28 mouse cellular contexts compared by ENCODE assay signal in genomic region chr13:90777952-90778298, GRCm38 (mm10).
DNase-seq lines count a peak whose midpoint lies in the region; ATAC-seq lines count a peak whose summit lies in the region.
"Had no signal": no experiment of that assay in that cellular context is flagged by ENCODE, and none has a peak within 500 bp of the region (broad histone marks: within the 10 kb centered on the region; RNA-seq: fewer than 3 reads in every experiment).

No protein-coding gene starts in this region.

- no peak overlapping the region for H3K9ac ChIP-seq in hindbrain, embryonic 14.5 days
- H3K9ac ChIP-seq in midbrain, embryonic 15.5 days = no peak overlapping the region
- H3K9ac ChIP-seq: embryonic facial prominence, embryonic 13.5 days; heart, embryonic 15.5 days; limb, embryonic 13.5 days; liver, embryonic 12.5 days; stomach, embryonic 15.5 days had no signal

- DNase-seq in hindbrain, embryonic 14.5 days (ENCODE audit: low spot score) = peak; percentile 46
- no peak for DNase-seq in hindbrain, embryonic 10.5 days (ENCODE audit: low spot score)
- DNase-seq in right cerebral cortex, postnatal 10 days (ENCODE audit: low spot score in 2 of 2) = peak; percentile 36 to 42
- DNase-seq in right cerebral cortex, postnatal 36 days (ENCODE audit: low spot score in 2 of 2) = no peak
- DNase-seq in heart, postnatal 36 days = no peak
- DNase-seq in cerebellum, adult 9-10 months = no peak
- DNase-seq: adrenal gland, adult 2 months; B cell, adult 2 months; cerebellum, adult 18-20 months; cerebellum, postnatal 36 days; embryo, embryonic 11 days; gastrocnemius, adult 2 months; heart, postnatal 4 days; kidney, postnatal 25 days; layer of hippocampus, postnatal 36 days; lung, adult 2 months; lung, postnatal 14 days; thymus, postnatal 36 days had no signal

- intact Hi-C loops in heart, postnatal 36 days (cut with DNase I) = no loop called here

- H3K9me3 ChIP-seq in hindbrain, embryonic 14.5 days (ENCODE audit: control insufficient read depth, low read length) = no peaks in the 10 kb centered on the region
- H3K9me3 ChIP-seq in hindbrain, embryonic 10.5 days = no peaks in the 10 kb centered on the region
- H3K9me3 ChIP-seq in midbrain, embryonic 15.5 days = no peaks in the 10 kb centered on the region
- H3K9me3 ChIP-seq: G1E; heart, embryonic 15.5 days; limb, embryonic 13.5 days; liver, embryonic 12.5 days; stomach, embryonic 15.5 days had no signal

- no peaks in the 10 kb centered on the region for H3K36me3 ChIP-seq in hindbrain, embryonic 14.5 days (replicated peaks; ENCODE audit: control insufficient read depth, insufficient read depth)
- H3K36me3 ChIP-seq in hindbrain, embryonic 10.5 days = no peaks in the 10 kb centered on the region
- H3K36me3 ChIP-seq in midbrain, embryonic 15.5 days (replicated peaks) = no peaks in the 10 kb centered on the region
- H3K36me3 ChIP-seq: embryonic facial prominence, embryonic 13.5 days; G1E; heart, embryonic 15.5 days; limb, embryonic 13.5 days; liver, embryonic 12.5 days; stomach, embryonic 15.5 days had no signal

- H3K4me2 ChIP-seq in hindbrain, embryonic 14.5 days (replicated peaks) = no peak overlapping the region
- no peak overlapping the region for H3K4me2 ChIP-seq in midbrain, embryonic 15.5 days
- H3K4me2 ChIP-seq: embryonic facial prominence, embryonic 13.5 days; heart, embryonic 15.5 days; limb, embryonic 13.5 days; liver, embryonic 12.5 days; stomach, embryonic 15.5 days had no signal

- H3K4me3 ChIP-seq in hindbrain, embryonic 14.5 days (replicated peaks; ENCODE audit: low read length) = no peak overlapping the region
- no peak overlapping the region for H3K4me3 ChIP-seq in hindbrain, embryonic 10.5 days
- H3K4me3 ChIP-seq in midbrain, embryonic 15.5 days = no peak overlapping the region
- H3K4me3 ChIP-seq: embryonic facial prominence, embryonic 13.5 days; erythroblast, embryonic 14.5 days; gastrocnemius, adult 2 months; heart, embryonic 15.5 days; limb, embryonic 13.5 days; liver, embryonic 12.5 days; stomach, embryonic 15.5 days had no signal

- no peak overlapping the region for H3K27ac ChIP-seq in hindbrain, embryonic 14.5 days
- no peak overlapping the region for H3K27ac ChIP-seq in hindbrain, embryonic 10.5 days
- no peak overlapping the region for H3K27ac ChIP-seq in midbrain, embryonic 15.5 days
- H3K27ac ChIP-seq: embryonic facial prominence, embryonic 13.5 days; gastrocnemius, adult 2 months; heart, embryonic 15.5 days; limb, embryonic 13.5 days; liver, embryonic 12.5 days; stomach, embryonic 15.5 days had no signal

- H3K27me3 ChIP-seq in hindbrain, embryonic 14.5 days (ENCODE audit: control insufficient read depth, insufficient read depth, low read length) = no peaks in the 10 kb centered on the region
- H3K27me3 ChIP-seq in hindbrain, embryonic 10.5 days (ENCODE audit: insufficient read depth, poor library complexity, severe bottlenecking) = no peaks in the 10 kb centered on the region
- no peaks in the 10 kb centered on the region for H3K27me3 ChIP-seq in midbrain, embryonic 15.5 days (replicated peaks)
- H3K27me3 ChIP-seq: CH12.LX; embryonic facial prominence, embryonic 13.5 days; heart, embryonic 15.5 days; limb, embryonic 13.5 days; liver, embryonic 12.5 days; Patski; stomach, embryonic 15.5 days had no signal

- WGBS in hindbrain, embryonic 14.5 days = 36% methylated on average over 4 of the region's 4 CpGs
- WGBS in hindbrain, embryonic 10.5 days = 80% methylated on average over 4 of the region's 4 CpGs
- 52% methylated on average over 4 of the region's 4 CpGs for WGBS in midbrain, embryonic 15.5 days

- peak; percentile 87 for ATAC-seq in hindbrain, embryonic 14.5 days (ENCODE audit: low FRiP score)
- ATAC-seq in midbrain, embryonic 15.5 days (replicated peaks) = peak; percentile 91
- ATAC-seq: liver, embryonic 12.5 days; Patski had no signal

- no peaks in the 10 kb centered on the region for H3K4me1 ChIP-seq in hindbrain, embryonic 14.5 days (replicated peaks; ENCODE audit: control insufficient read depth, insufficient read depth, low read length)
- no peaks in the 10 kb centered on the region for H3K4me1 ChIP-seq in hindbrain, embryonic 10.5 days (replicated peaks)
- no peaks in the 10 kb centered on the region for H3K4me1 ChIP-seq in midbrain, embryonic 15.5 days
- H3K4me1 ChIP-seq: heart, embryonic 15.5 days; liver, embryonic 12.5 days; stomach, embryonic 15.5 days had no signal

Comparison
In these comparisons a context has a peak if more than half of its experiments do, and no peak if none do; other contexts are left out.
1. DNase-seq: peak in hindbrain, embryonic 14.5 days (single experiment) and right cerebral cortex, postnatal 10 days (2 of 2); none in hindbrain, embryonic 10.5 days (single experiment), right cerebral cortex, postnatal 36 days (0 of 2), heart, postnatal 36 days (0 of 2) and cerebellum, adult 9-10 months (single experiment).